Mouse (Mus musculus): ENCODE data around the gene Gpr4. TPM values are rescaled to one million over a fixed set of nuclear protein-coding genes. Genes with fewer than 3 reads are reported as not detected.
A peak's percentile ranks its signal among the peaks of the same experiment; 100 is the strongest.

Gene Gpr4
- polyA plus RNA-seq, 1 experiment = 0.03 TPM

- Histone ChIP-seq H3K36me3 (replicated peaks; ENCODE audit: low read length) (peaks cover 72% of the 10 kb centered on the region), H3K4me3 (replicated peaks) (no peak overlapping the region), H3K27me3 (replicated peaks) (no peaks in the 10 kb centered on the region), H3K9me3 (no peaks in the 10 kb centered on the region), H3K4me1 (peaks cover 58% of the 10 kb centered on the region)
- TF ChIP-seq FLI1 (IDR thresholded peaks at IDR 0.05; ENCODE audit: low read length) (no peak), GATA1 (IDR thresholded peaks at IDR 0.05; ENCODE audit: borderline replicate concordance, low read length) (no peak)
Measured at GRCm38 (mm10) chr7:19252078-19252477, 39.7 kb downstream of the Gpr4 start.

- Histone ChIP-seq H3K9me3 (no peaks in the 10 kb centered on the region), H3K4me1 (peaks cover 61% of the 10 kb centered on the region), H3K36me3 (replicated peaks; ENCODE audit: low read length) (peaks cover 80% of the 10 kb centered on the region), H3K27me3 (replicated peaks) (no peaks in the 10 kb centered on the region), H3K4me3 (replicated peaks) (no peak overlapping the region)
- TF ChIP-seq GATA1 (IDR thresholded peaks at IDR 0.05; ENCODE audit: borderline replicate concordance, low read length) (no peak), FLI1 (IDR thresholded peaks at IDR 0.05; ENCODE audit: low read length) (no peak)
Measured at GRCm38 (mm10) chr7:19253437-19253836, 41.1 kb downstream of the Gpr4 start.

GRCm38 (mm10) chr7:19255395-19255794 is 43.1 kb downstream of the Gpr4 start:
- TF ChIP-seq FLI1 (IDR thresholded peaks at IDR 0.05; ENCODE audit: low read length) = no peak
- TF ChIP-seq GATA1 (IDR thresholded peaks at IDR 0.05; ENCODE audit: borderline replicate concordance, low read length) = no peak
- Histone ChIP-seq H3K9me3 (no peaks in the 10 kb centered on the region), H3K4me1 (peaks cover 53% of the 10 kb centered on the region), H3K27me3 (replicated peaks) (no peaks in the 10 kb centered on the region), H3K4me3 (replicated peaks) (no peak overlapping the region), H3K36me3 (replicated peaks; ENCODE audit: low read length) (peaks cover 91% of the 10 kb centered on the region)

GRCm38 (mm10) chr7:19256567-19256966 is 44.2 kb downstream of the Gpr4 start:
- H3K9me3 ChIP-seq = no peaks in the 10 kb centered on the region
- TF ChIP-seq GATA1 (IDR thresholded peaks at IDR 0.05; ENCODE audit: borderline replicate concordance, low read length) (no peak), FLI1 (IDR thresholded peaks at IDR 0.05; ENCODE audit: low read length) (no peak)
- H3K27me3 ChIP-seq (replicated peaks) = no peaks in the 10 kb centered on the region
- H3K4me3 ChIP-seq (replicated peaks) = no peak overlapping the region
- peaks cover 62% of the 10 kb centered on the region for H3K4me1 ChIP-seq
- H3K36me3 ChIP-seq (replicated peaks; ENCODE audit: low read length) = peaks cover 95% of the 10 kb centered on the region

GRCm38 (mm10) chr7:19257390-19258022 is 45.2 kb downstream of the Gpr4 start:
- H3K27me3 ChIP-seq (replicated peaks) = no peaks in the 10 kb centered on the region
- TF ChIP-seq GATA1 (IDR thresholded peaks at IDR 0.05; ENCODE audit: borderline replicate concordance, low read length) (no peak), FLI1 (IDR thresholded peaks at IDR 0.05; ENCODE audit: low read length) (no peak)
- peak overlapping the region; percentile 44 for H3K4me3 ChIP-seq (replicated peaks)
- H3K9me3 ChIP-seq = no peaks in the 10 kb centered on the region
- peaks cover 70% of the 10 kb centered on the region for H3K4me1 ChIP-seq
- peaks cover 96% of the 10 kb centered on the region for H3K36me3 ChIP-seq (replicated peaks; ENCODE audit: low read length)

- Histone ChIP-seq H3K4me3 (replicated peaks) (no peak overlapping the region), H3K4me1 (peaks cover 72% of the 10 kb centered on the region), H3K36me3 (replicated peaks; ENCODE audit: low read length) (peaks cover 100% of the 10 kb centered on the region), H3K9me3 (no peaks in the 10 kb centered on the region), H3K27me3 (replicated peaks) (no peaks in the 10 kb centered on the region)
- TF ChIP-seq GATA1 (IDR thresholded peaks at IDR 0.05; ENCODE audit: borderline replicate concordance, low read length) = no peak
- no peak for TF ChIP-seq FLI1 (IDR thresholded peaks at IDR 0.05; ENCODE audit: low read length)
Measured at GRCm38 (mm10) chr7:19258336-19258735, 46.0 kb downstream of the Gpr4 start.

- Histone ChIP-seq H3K4me3 (replicated peaks) (peak overlapping the region; percentile 96), H3K36me3 (replicated peaks; ENCODE audit: low read length) (peaks cover 78% of the 10 kb centered on the region), H3K9me3 (no peaks in the 10 kb centered on the region), H3K27me3 (replicated peaks) (no peaks in the 10 kb centered on the region), H3K4me1 (peaks cover 84% of the 10 kb centered on the region)
- TF ChIP-seq FLI1 (IDR thresholded peaks at IDR 0.05; ENCODE audit: low read length) = no peak
- TF ChIP-seq GATA1 (IDR thresholded peaks at IDR 0.05; ENCODE audit: borderline replicate concordance, low read length) = no peak
Measured at GRCm38 (mm10) chr7:19265147-19265546, 52.8 kb downstream of the Gpr4 start.

- TF ChIP-seq GATA1 (IDR thresholded peaks at IDR 0.05; ENCODE audit: borderline replicate concordance, low read length) (no peak), FLI1 (IDR thresholded peaks at IDR 0.05; ENCODE audit: low read length) (no peak)
- no peaks in the 10 kb centered on the region for H3K27me3 ChIP-seq (replicated peaks)
- H3K9me3 ChIP-seq = no peaks in the 10 kb centered on the region
- peaks cover 74% of the 10 kb centered on the region for H3K4me1 ChIP-seq
- H3K4me3 ChIP-seq (replicated peaks) = peak overlapping the region; percentile 96
- peaks cover 68% of the 10 kb centered on the region for H3K36me3 ChIP-seq (replicated peaks; ENCODE audit: low read length)
Measured at GRCm38 (mm10) chr7:19265928-19266822, 53.8 kb downstream of the Gpr4 start.

GRCm38 (mm10) chr7:19267051-19267450 is 54.7 kb downstream of the Gpr4 start:
- H3K9me3 ChIP-seq = no peaks in the 10 kb centered on the region
- peak overlapping the region; percentile 96 for H3K4me3 ChIP-seq (replicated peaks)
- no peak for TF ChIP-seq FLI1 (IDR thresholded peaks at IDR 0.05; ENCODE audit: low read length)
- TF ChIP-seq GATA1 (IDR thresholded peaks at IDR 0.05; ENCODE audit: borderline replicate concordance, low read length) = no peak
- no peaks in the 10 kb centered on the region for H3K27me3 ChIP-seq (replicated peaks)
- H3K4me1 ChIP-seq = peaks cover 65% of the 10 kb centered on the region
- peaks cover 59% of the 10 kb centered on the region for H3K36me3 ChIP-seq (replicated peaks; ENCODE audit: low read length)

All from megakaryocyte, embryonic 14.5 days (primary cell).